Mouse (Mus musculus) lung, postnatal 25 days (tissue): ENCODE measurements at regions not wholly inside any gene's neighbourhood (a gene's known extent, or its start where the extent isn't known, plus 50 kb on each side); places are given as distances from the start of the nearest gene placed in this dataset.

ENCODE experiments used
- DNase-seq: peaks from one replicate; pipeline ENCODE4 v3.0.0; 2022; ENCODE audit warnings: low spot score

GRCm38 (mm10) chr6:36058206-36058605, 329.7 kb upstream of the Chrm2 start:
- DNase-seq = no peak

- DNase-seq = no peak
These were observed 327.5 kb upstream of the Chrm2 start for GRCm38 (mm10) chr6:36060411-36060810.

GRCm38 (mm10) chr6:36064919-36065318, 323.0 kb upstream of the Chrm2 start:
- no peak for DNase-seq

GRCm38 (mm10) chr6:36068690-36069089, 319.2 kb upstream of the Chrm2 start:
- no peak for DNase-seq

- DNase-seq = no peak
These were observed 308.3 kb upstream of the Chrm2 start for GRCm38 (mm10) chr6:36079559-36079958.

- no peak for DNase-seq
These were observed 294.3 kb upstream of the Chrm2 start for GRCm38 (mm10) chr6:36093584-36093983.

GRCm38 (mm10) chr6:36094075-36094474, 293.8 kb upstream of the Chrm2 start:
- no peak for DNase-seq

GRCm38 (mm10) chr6:36097391-36097790, 290.5 kb upstream of the Chrm2 start:
- no peak for DNase-seq

- no peak for DNase-seq
These were observed 289.7 kb upstream of the Chrm2 start for GRCm38 (mm10) chr6:36098179-36098578.

- DNase-seq = no peak
These were observed 279.1 kb upstream of the Chrm2 start for GRCm38 (mm10) chr6:36108830-36109229.

- DNase-seq = no peak
These were observed 250.7 kb upstream of the Chrm2 start for GRCm38 (mm10) chr6:36137223-36137622.

- no peak for DNase-seq
These were observed 240.6 kb upstream of the Chrm2 start for GRCm38 (mm10) chr6:36147267-36147666.

- DNase-seq = no peak
These were observed 213.4 kb upstream of the Chrm2 start for GRCm38 (mm10) chr6:36174514-36174913.

- DNase-seq = peak; percentile 61
These were observed 212.8 kb upstream of the Chrm2 start for GRCm38 (mm10) chr6:36175112-36175511.

GRCm38 (mm10) chr6:36179895-36180294, 208.0 kb upstream of the Chrm2 start:
- DNase-seq = no peak

GRCm38 (mm10) chr6:36182698-36183097, 205.2 kb upstream of the Chrm2 start:
- DNase-seq = no peak

- DNase-seq = no peak
These were observed 181.2 kb upstream of the Chrm2 start for GRCm38 (mm10) chr6:36206666-36207065.

- DNase-seq = peak; percentile 2
These were observed 166.6 kb upstream of the Chrm2 start for GRCm38 (mm10) chr6:36221308-36221707.

- no peak for DNase-seq
These were observed 153.4 kb upstream of the Chrm2 start for GRCm38 (mm10) chr6:36234438-36234837.

GRCm38 (mm10) chr6:36247027-36247426, 140.9 kb upstream of the Chrm2 start:
- no peak for DNase-seq

- no peak for DNase-seq
These were observed 139.7 kb upstream of the Chrm2 start for GRCm38 (mm10) chr6:36248219-36248618.

- peak; percentile 28 for DNase-seq
These were observed 138.8 kb upstream of the Chrm2 start for GRCm38 (mm10) chr6:36249047-36249446.

- no peak for DNase-seq
These were observed 121.0 kb upstream of the Chrm2 start for GRCm38 (mm10) chr6:36266717-36267402.

GRCm38 (mm10) chr6:36286664-36287063, 101.2 kb upstream of the Chrm2 start:
- DNase-seq = no peak
